Mouse (Mus musculus): ENCODE measurements around the gene Cobll1.
"Not testable (repeated sequence)": the region's sequence is repeated elsewhere in the genome, so short reads cannot be mapped to it uniquely, and the experiment has no call there.

The Cobll1 gene

GRCm38 (mm10) chr2:65238964-65239570 is at the start of gene Cobll1:
Gene Cobll1 (minus strand): TSS chr2:65239403.
- peak; percentile 36 for DNase-seq (ENCODE audit: low read depth, low spot score)

DNA sequence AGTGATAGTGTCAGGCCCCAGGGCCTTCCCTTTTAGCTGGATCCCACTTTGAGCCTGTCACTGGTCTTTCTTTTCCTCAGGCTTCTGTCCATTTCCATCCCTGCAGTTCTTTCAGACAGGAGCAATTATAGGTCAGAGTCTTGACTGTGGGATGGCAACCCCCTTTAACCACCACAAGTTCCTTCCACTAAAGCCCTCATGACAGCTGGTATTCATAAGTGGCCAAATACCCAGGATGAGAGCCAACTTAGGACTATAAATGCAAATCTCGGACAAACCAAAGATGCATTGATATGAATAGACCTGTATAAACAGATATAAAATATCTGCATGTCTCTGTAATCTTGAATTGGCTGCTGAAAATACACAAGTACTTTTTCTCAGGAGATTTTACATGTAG is 49.5 kb upstream of the Cobll1 start:
- no peak for DNase-seq (ENCODE audit: low read depth, low spot score)

- DNase-seq (ENCODE audit: low read depth, low spot score) = no peak
Observed at GRCm38 (mm10) chr2:65285380-65285779, 46.2 kb upstream of the Cobll1 start.

DNA sequence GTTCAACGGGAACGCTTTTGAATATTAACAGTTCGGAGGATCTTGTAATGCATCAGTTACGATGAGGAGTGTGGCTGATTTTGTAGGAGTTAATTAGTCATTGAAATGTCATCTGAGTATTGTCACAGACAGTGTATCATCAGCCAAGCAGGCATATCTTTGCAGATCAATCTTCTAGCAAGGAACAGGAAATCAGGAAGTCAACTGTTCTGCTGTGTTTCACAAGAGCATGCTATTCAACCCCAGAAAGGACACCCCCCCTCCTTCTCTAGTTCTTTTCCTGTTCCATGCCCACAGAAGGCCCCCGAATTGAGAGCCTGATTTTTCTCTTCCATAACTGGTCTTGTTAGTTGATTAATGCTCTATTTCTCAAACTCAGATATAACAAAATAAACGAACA is 43.8 kb upstream of the Cobll1 start:
- DNase-seq (ENCODE audit: low read depth, low spot score) = no peak

DNA sequence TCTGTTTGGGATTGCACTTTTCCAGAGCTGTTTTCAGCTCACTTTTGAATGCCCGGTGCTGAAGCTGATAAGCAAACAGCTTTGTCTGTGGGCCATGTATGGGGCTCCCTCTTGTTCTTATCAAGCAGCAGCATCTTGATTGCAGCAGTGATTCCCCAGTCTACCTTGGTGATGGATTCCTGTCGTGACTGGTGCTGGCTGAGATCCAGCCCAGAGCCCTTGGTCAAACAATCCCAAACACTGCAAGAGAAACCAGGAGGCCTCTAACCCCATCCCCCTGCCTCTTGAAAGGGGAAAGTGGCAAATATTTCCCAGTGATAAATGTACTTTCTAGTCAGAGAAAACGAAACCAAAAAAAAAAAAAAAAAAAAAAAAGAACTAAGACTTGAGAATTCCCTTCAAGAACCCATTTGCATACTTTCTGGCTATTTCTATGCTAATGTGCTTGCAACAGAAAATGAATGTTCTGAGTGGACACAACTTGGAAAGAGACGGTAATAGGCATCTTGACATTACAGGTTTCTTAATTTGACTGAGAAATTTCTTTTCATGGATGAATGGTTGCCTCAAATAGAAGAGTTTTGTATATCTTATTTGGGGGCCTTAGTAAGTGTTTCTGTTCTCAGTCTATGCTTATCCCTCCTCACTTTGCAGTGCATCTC is 40.0 kb upstream of the Cobll1 start:
- no peak for DNase-seq (ENCODE audit: low read depth, low spot score)

GRCm38 (mm10) chr2:65275443-65276061 is 36.3 kb upstream of the Cobll1 start:
- DNase-seq (ENCODE audit: low read depth, low spot score) = no peak

DNA sequence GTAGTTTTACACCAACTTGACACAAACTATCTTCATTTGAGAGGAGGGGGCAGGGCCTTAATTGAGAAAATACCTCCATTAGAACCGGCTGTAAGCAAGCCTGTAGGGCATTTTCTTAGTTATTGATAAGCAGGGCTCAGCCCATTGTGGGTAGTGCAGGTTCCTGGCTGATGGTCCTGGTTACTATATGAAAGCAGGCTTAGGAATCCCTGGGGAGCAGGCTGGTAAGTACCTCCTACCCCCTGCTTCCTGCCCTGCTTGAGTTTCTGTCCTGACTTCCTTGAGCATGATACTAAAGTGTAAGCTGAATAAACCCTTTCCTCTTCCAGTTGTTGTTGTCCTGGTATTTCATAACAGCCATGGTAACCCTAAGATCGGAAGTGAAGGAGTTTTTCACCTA is 34.7 kb upstream of the Cobll1 start:
- no peak for DNase-seq (ENCODE audit: low read depth, low spot score)

- DNase-seq (ENCODE audit: low read depth, low spot score) = no peak
Observed at GRCm38 (mm10) chr2:65268731-65269130, 29.5 kb upstream of the Cobll1 start.

- DNase-seq (ENCODE audit: low read depth, low spot score) = peak; percentile 42
Observed at GRCm38 (mm10) chr2:65267834-65268233, 28.6 kb upstream of the Cobll1 start.

DNA sequence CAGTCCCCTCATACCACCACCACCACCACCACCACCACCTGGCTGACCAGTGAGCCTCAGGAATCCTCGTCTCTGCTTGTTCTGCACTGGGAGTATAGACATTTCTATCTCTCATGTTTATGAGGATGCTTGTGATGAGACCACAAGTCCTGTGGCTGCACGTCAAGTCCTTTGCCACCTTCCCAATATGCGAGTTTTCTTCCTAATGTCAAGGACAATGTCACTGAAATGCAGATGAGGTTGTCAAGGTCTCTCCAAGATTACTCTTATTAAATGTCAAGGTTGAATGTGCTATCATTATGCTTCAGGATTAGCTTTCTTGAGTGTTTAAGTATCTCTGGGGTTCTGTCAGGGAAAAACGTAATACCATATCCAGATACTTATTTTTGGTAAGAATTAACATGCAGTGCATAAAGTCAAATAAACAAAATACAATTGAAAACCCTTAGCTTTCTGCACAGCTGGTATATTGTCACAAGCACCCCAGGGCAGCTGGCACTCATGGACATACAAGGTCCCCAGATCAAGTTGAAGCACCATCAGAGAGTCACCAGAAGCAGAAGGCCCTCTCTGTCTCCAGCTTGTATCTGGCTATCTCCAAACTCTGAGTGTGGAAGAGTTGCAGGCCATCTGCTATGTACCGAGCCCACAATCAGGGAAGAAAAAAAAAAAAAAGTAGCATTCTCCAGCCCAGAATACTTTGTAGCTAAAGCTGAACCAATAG is 27.5 kb upstream of the Cobll1 start:
- DNase-seq (ENCODE audit: low read depth, low spot score) = no peak

- DNase-seq (ENCODE audit: low read depth, low spot score) = no peak
Observed at GRCm38 (mm10) chr2:65262251-65262650, 23.0 kb upstream of the Cobll1 start.

DNA sequence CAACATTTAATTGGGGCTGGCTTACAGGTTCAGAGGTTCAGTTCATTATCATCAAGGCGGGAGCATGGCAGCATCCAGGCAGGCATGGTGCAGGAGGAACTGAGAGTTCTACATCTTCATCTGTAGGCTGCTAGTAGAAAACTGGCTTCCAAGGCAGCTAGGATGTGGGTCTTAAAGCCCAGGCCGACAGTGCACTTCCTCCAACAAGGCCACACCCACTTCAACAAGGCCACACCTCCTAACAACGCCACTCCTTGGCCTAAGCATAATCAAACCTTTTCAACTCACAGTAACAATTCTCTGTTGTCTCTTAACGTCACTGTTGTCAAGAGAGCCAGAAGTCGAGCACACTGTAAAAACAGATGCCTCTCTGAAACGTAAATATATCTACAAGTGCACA is 21.6 kb upstream of the Cobll1 start:
- DNase-seq (ENCODE audit: low read depth, low spot score) = not testable (repeated sequence)

- no peak for DNase-seq (ENCODE audit: low read depth, low spot score)
Observed at GRCm38 (mm10) chr2:65260400-65260799, 21.2 kb upstream of the Cobll1 start.

DNA sequence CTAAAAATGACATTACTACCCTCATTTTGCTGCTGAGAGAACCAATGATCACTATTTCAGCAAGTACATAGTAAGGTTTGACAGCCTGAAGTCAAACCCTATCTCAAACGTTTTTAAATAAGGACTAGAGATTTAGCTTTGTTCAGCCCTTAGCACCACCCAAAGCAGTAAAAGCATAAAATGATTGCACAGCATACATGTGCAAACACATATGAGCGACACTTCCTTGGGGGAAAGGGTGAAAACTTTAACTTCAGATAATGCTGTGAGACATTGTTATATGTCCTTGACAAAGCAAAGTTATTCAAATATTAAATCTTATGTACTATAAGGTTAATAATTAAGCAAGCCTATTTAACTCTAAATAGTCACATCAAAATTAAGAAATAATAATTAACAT is 18.2 kb upstream of the Cobll1 start:
- no peak for DNase-seq (ENCODE audit: low read depth, low spot score)

DNA sequence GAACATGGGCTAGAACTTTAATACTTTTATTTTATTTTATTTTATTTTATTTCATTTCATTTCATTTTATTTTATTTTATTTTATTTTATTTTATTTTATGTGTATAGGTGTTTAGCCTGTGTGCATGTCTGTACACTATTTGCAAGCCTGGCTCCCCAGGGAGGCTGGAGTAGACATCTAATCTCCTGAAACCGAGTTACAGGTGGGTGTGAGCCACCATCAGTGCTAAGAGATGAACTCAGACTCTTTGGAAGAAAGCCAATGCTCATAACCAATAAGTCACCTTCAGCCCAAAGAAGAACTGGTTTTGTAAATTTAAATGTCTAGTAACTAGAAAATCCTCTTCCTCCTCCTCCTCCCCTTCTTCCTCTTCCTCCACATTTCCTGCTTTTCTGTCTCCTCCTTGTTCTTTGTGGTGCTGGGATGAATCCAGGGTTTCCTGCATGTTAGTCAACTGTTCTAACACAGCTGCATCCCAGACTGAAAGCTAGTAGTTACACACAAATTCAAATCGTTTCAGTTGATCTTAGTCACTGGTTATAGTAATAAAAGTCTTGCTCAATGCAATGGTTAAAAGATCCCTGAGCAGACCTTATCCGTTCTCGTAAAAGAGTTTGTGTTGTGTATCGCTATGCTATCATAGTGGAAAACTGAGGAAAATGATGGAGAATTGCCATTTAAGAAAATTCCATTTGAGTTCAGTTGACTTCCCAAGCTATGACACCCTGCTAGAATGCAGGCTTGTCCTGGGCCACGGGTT is 17.5 kb upstream of the Cobll1 start:
- no peak for DNase-seq (ENCODE audit: low read depth, low spot score)

GRCm38 (mm10) chr2:65250589-65251104 is 11.4 kb upstream of the Cobll1 start:
- no peak for DNase-seq (ENCODE audit: low read depth, low spot score)

- no peak for DNase-seq (ENCODE audit: low read depth, low spot score)
Observed at GRCm38 (mm10) chr2:65249575-65249974, 10.4 kb upstream of the Cobll1 start.

DNA sequence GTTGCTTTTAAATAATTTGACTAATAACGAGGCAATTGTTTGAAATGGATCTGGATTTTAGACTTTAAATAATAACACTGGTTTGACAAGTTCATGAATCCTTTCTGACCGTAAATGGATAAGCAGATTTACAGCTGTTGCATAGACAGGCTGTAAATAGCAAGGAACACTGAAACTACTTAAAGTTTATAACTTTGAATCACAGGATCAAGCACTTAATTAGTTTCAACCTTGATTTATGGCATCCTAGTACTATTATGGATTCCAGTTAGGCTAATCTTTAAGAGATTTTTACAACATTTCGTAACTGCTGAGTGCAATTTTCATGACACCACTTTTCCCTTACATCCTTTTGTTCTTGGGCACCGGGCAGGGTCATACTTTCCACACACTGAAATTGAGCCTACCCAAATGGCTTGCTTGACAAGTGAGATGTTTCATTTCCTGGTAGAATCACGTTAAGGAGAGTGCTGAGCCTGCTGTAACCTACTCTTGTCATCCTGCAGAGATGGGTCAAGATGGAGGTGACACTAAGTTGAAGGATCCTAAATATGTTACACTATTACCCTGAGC is 1.1 kb upstream of the Cobll1 start:
- no peak for DNase-seq (ENCODE audit: low read depth, low spot score)

DNA sequence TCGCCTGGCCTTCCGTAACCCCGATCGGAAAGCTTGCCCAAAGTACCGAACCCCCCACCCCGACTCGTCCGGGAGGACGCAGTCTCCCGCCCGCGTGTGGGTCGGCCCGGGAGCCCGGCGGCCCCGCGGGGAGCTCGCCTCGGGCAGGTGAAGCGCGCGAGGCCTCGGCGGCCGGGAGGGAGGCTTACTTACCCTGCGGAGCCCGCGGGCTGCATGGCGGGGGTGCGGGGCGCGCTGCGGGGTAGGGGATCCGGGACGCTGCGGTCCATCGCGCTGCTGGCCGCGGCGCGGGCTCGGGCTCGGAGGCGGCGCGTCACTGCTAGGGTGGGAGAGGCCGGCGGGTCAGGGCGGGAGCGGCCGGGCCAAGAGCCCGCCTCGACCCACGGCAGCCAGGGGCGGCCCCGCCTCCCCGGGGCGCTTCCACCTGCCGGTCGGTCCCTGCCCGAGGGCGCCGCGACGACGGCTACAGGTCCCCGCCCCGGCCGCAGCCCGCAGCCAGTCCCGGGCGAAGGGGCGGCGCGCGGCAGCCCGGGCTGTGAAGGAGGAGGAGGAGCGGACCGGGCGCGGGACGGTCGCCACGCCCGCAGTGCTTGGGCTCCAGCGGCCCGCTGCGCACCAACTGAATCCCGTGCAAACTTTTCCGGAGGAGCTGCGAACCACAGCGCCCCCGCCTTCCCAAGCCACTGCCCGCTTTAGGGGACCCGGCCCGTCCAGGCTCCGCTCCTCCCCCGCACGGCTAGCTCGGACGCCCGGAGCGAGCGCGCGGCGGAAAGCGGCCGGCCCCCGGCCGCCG is 836 bp downstream of the Cobll1 start:
- DNase-seq (ENCODE audit: low read depth, low spot score) = peak; percentile 55

DNA sequence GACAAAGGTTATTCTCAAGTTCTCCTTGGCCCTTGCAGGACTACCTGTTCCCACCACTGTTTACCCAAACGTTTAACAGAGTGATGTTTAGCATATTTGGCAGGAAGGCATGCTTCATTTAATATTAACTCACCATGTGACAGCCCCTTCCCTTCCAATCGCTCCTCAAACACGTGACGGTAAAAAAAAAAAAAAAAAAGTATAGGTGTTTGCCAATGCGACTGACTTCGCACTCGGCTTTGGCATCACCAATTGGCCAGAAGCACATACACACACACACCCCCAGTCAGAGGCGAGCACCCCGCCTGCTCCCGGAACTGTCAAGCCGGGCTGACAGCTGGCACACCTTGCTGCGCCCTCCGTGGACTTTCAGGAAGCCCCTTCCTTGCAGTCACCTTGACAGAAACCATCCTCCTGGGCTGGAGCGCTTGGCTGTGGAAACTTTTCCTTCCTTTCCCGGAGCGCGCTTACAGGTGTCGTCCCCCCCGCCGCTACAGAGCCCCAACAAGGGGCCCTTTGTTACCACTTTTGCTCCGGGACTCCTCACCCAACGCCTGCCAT is 1.5 kb downstream of the Cobll1 start:
- peak; percentile 40 for DNase-seq (ENCODE audit: low read depth, low spot score)

All from forelimb bud, embryonic 11.5 days (tissue).